Mouse (Mus musculus) ovary, postnatal 36 days (tissue): ENCODE data around the gene Pip5k1b.

Experiments
- DNase-seq: peaks from one replicate; pipeline ENCODE4 v3.0.0; 2022; ENCODE audit warnings: low spot score, mixed read lengths

Pip5k1b gene

DNA sequence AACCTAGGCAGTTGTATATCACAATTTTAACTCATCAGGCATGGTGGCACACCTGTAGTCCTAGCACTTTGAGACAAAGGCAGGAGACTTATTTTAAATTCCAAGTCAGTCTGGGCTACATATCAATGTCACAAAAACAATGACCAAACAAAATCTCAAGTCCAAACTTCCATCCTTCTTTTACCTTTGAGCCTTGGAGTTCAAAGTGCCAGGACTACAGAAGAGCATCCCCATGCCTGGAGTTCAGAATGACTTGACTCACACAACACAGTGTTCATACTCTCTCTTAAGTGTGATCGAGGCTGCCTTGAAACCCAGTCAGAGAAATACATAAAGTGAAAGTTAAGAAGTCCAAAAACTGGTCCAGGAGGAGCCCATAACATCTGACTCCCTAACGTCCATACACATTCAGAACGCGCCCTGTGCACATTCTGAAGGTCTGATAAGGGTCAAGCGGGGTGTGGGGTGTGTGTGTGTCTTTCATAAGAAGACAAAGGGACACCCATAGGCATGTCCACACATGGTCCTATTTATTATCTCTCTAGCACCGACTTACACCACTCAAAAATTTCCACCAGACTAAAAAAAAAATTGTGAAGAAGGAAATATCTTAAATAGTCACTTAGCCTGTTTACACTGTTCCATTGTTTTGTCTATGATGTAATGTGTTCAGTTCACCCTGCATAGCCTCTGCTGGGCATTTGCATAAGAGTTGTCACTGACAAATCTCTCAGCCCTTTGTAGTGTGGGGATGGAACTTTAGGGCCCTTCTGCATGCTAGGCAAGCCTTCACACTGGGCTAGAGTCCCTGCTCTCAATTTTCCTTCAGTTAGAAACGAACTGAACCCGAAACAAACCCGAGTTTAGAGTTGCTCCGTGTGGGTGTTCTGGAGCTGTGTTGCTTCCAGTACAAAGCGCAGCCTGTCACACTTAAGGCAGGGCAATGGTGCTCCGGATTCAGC, 296.0 kb downstream of the Pip5k1b start:
- no peak for DNase-seq

- DNase-seq, result no peak
Observed at GRCm38 (mm10) chr19:24258368-24258767, 297.3 kb downstream of the Pip5k1b start.

DNA sequence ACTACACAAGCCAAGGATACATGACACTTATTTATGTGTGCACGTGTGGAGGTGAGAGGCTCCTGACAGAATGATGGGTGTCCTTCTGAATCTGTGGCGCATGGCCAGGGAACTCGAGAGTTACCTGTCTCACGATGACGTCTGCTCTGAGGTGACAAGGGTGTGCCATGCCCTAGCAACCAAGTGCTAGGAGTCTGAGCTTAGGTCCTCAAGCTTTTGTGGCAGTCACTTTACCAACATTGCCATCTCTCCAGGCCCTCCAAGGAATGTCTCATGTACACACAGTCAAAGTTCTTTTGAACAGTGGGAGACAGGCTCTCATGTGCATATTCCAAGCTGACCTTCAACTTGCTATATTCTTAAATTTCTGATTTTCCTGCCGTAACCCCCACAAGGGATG, 297.7 kb downstream of the Pip5k1b start:
- no peak for DNase-seq

GRCm38 (mm10) chr19:24253657-24254260, 301.9 kb downstream of the Pip5k1b start:
- no peak for DNase-seq

- no peak for DNase-seq
Observed at GRCm38 (mm10) chr19:24251869-24252268, 303.8 kb downstream of the Pip5k1b start.
